ENCODE assay signal across 16 mouse cellular contexts in the genomic region with DNA sequence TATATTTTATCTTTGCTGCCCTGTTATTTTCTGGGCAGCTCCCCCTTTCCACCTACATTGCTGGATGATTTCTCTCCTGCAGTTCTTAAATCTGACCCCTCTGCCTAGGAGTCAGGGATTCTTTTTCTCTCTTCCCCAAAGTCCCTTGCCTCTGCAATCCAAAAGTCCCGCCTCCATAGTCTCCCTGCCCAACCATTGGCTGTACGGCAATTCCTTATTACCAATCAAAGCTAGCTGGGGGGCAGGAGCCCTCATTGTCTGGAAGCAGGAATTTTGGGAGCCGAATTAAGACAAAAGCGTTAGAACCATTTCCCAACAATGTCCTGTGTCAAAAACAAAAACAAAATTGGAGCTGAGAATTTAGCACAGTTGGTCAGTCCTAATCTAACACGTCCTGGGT. TPM values are rescaled to one million over a fixed set of nuclear protein-coding genes. Genes with fewer than 3 reads are reported as not detected.
A peak's percentile ranks its signal among the peaks of the same experiment; 100 is the strongest.
DNase-seq lines count a peak whose midpoint lies in the region; ATAC-seq and TF ChIP-seq lines count a peak whose summit lies in the region.
"Had no signal": no experiment of that assay in that cellular context is flagged by ENCODE, and none has a peak within 500 bp of the region (broad histone marks: within the 10 kb centered on the region; RNA-seq: fewer than 3 reads in every experiment).

No protein-coding gene starts in this region.

- no peak for TF ChIP-seq CTCF in kidney, postnatal 0 days (IDR thresholded peaks at IDR 0.05; ENCODE audit: low read depth)
- TF ChIP-seq CTCF in hindbrain, postnatal 0 days (IDR thresholded peaks at IDR 0.05; ENCODE audit: low read depth) = no peak

- WGBS in kidney, postnatal 0 days = 35% methylated on average over 5 of the region's 5 CpGs
- WGBS in embryonic facial prominence, embryonic 11.5 days = 26% methylated on average over 5 of the region's 5 CpGs
- 31% methylated on average over 5 of the region's 5 CpGs for WGBS in hindbrain, postnatal 0 days
- WGBS in intestine, embryonic 16.5 days = 45% methylated on average over 5 of the region's 5 CpGs
- WGBS in kidney, embryonic 14.5 days = 35% methylated on average over 5 of the region's 5 CpGs

- H3K9ac ChIP-seq in kidney, postnatal 0 days (ENCODE audit: low read depth, low read length) = no peak overlapping the region
- H3K9ac ChIP-seq in embryonic facial prominence, embryonic 11.5 days (replicated peaks; ENCODE audit: low read length) = no peak overlapping the region
- H3K9ac ChIP-seq in hindbrain, postnatal 0 days (replicated peaks; ENCODE audit: low read length) = no peak overlapping the region
- H3K9ac ChIP-seq in intestine, embryonic 16.5 days (ENCODE audit: low read depth, low read length) = no peak overlapping the region
- no peak overlapping the region for H3K9ac ChIP-seq in kidney, embryonic 14.5 days (ENCODE audit: low read depth, low read length)
- H3K9ac ChIP-seq: embryonic facial prominence, embryonic 12.5 days; kidney, embryonic 15.5 days had no signal

- H3K4me2 ChIP-seq in kidney, postnatal 0 days (ENCODE audit: low read length) = no peak overlapping the region
- no peak overlapping the region for H3K4me2 ChIP-seq in embryonic facial prominence, embryonic 11.5 days (ENCODE audit: low read depth, low read length)
- H3K4me2 ChIP-seq in hindbrain, postnatal 0 days (ENCODE audit: low read depth, low read length) = no peak overlapping the region
- no peak overlapping the region for H3K4me2 ChIP-seq in intestine, embryonic 16.5 days (ENCODE audit: low read depth, low read length)
- no peak overlapping the region for H3K4me2 ChIP-seq in kidney, embryonic 14.5 days (replicated peaks; ENCODE audit: low read depth, low read length)
- H3K4me2 ChIP-seq: embryonic facial prominence, embryonic 12.5 days; kidney, embryonic 15.5 days had no signal

- ATAC-seq in kidney, postnatal 0 days (replicated peaks; ENCODE audit: low FRiP score, low read depth) = no peak
- ATAC-seq in embryonic facial prominence, embryonic 11.5 days (replicated peaks; ENCODE audit: insufficient number of reproducible peaks, low FRiP score, low TSS enrichment, low read depth) = no peak
- ATAC-seq in hindbrain, postnatal 0 days = 0 out of 2 replicates have a peak, but pooled peaks have one; percentile 38
- no peak for ATAC-seq in intestine, embryonic 16.5 days
- ATAC-seq in kidney, embryonic 14.5 days (ENCODE audit: low FRiP score, low TSS enrichment) = no peak

- no peak overlapping the region for H3K27ac ChIP-seq in kidney, postnatal 0 days
- H3K27ac ChIP-seq in embryonic facial prominence, embryonic 11.5 days (replicated peaks; ENCODE audit: low read depth, low read length) = no peak overlapping the region
- no peak overlapping the region for H3K27ac ChIP-seq in hindbrain, postnatal 0 days
- no peak overlapping the region for H3K27ac ChIP-seq in intestine, embryonic 16.5 days (ENCODE audit: low read length)
- no peak overlapping the region for H3K27ac ChIP-seq in kidney, embryonic 14.5 days (ENCODE audit: low read depth, low read length)
- H3K27ac ChIP-seq: embryonic facial prominence, embryonic 12.5 days; kidney, embryonic 15.5 days had no signal

- DNase-seq in kidney, postnatal 0 days (ENCODE audit: low spot score) = peak; percentile 39
- DNase-seq in kidney, postnatal 4 days = no peak
- peak; percentile 43 for DNase-seq in testis, postnatal 14 days (ENCODE audit: low spot score)
- no peak for DNase-seq in testis, postnatal 10 days (ENCODE audit: low spot score)
- peak; percentile 41 for DNase-seq in embryonic facial prominence, embryonic 11.5 days (ENCODE audit: low spot score)
- peak; percentile 31 for DNase-seq in hindbrain, postnatal 0 days (ENCODE audit: low spot score)
- DNase-seq: cerebellum, adult 18-20 months; heart, postnatal 4 days; layer of hippocampus, adult 9-11 months; lung, postnatal 4 days; right cerebral cortex, postnatal 25 days; thymus, postnatal 14 days had no signal

- no peaks in the 10 kb centered on the region for H3K4me1 ChIP-seq in kidney, postnatal 0 days (replicated peaks; ENCODE audit: insufficient read depth, low read length)
- no peaks in the 10 kb centered on the region for H3K4me1 ChIP-seq in embryonic facial prominence, embryonic 11.5 days (ENCODE audit: control insufficient read depth, insufficient read depth, low read length)
- no peaks in the 10 kb centered on the region for H3K4me1 ChIP-seq in hindbrain, postnatal 0 days (ENCODE audit: insufficient read depth, low read length)
- H3K4me1 ChIP-seq in intestine, embryonic 16.5 days (ENCODE audit: control insufficient read depth, insufficient read depth, low read length) = no peaks in the 10 kb centered on the region
- no peaks in the 10 kb centered on the region for H3K4me1 ChIP-seq in kidney, embryonic 14.5 days (ENCODE audit: control insufficient read depth, insufficient read depth, low read length)
- H3K4me1 ChIP-seq: embryonic facial prominence, embryonic 12.5 days; kidney, embryonic 15.5 days had no signal

- H3K27me3 ChIP-seq in kidney, postnatal 0 days (ENCODE audit: insufficient read depth, low read length) = no peaks in the 10 kb centered on the region
- no peaks in the 10 kb centered on the region for H3K27me3 ChIP-seq in embryonic facial prominence, embryonic 11.5 days (ENCODE audit: control insufficient read depth, insufficient read depth, low read length)
- no peaks in the 10 kb centered on the region for H3K27me3 ChIP-seq in hindbrain, postnatal 0 days (ENCODE audit: insufficient read depth, low read length)
- H3K27me3 ChIP-seq in intestine, embryonic 16.5 days (replicated peaks; ENCODE audit: control insufficient read depth, insufficient read depth, low read length) = no peaks in the 10 kb centered on the region
- no peaks in the 10 kb centered on the region for H3K27me3 ChIP-seq in kidney, embryonic 14.5 days (ENCODE audit: control insufficient read depth, insufficient read depth, low read length)
- H3K27me3 ChIP-seq: embryonic facial prominence, embryonic 12.5 days; kidney, embryonic 15.5 days had no signal

- H3K9me3 ChIP-seq in kidney, postnatal 0 days (replicated peaks; ENCODE audit: low read length) = no peaks in the 10 kb centered on the region
- no peaks in the 10 kb centered on the region for H3K9me3 ChIP-seq in embryonic facial prominence, embryonic 11.5 days (replicated peaks; ENCODE audit: control insufficient read depth, low read length)
- H3K9me3 ChIP-seq in hindbrain, postnatal 0 days (ENCODE audit: low read length) = no peaks in the 10 kb centered on the region
- no peaks in the 10 kb centered on the region for H3K9me3 ChIP-seq in intestine, embryonic 16.5 days (ENCODE audit: control insufficient read depth, low read length)
- no peaks in the 10 kb centered on the region for H3K9me3 ChIP-seq in kidney, embryonic 14.5 days (ENCODE audit: control insufficient read depth, low read length)
- H3K9me3 ChIP-seq: embryonic facial prominence, embryonic 12.5 days; kidney, embryonic 15.5 days had no signal

- no peaks in the 10 kb centered on the region for H3K36me3 ChIP-seq in kidney, postnatal 0 days (ENCODE audit: insufficient read depth, low read length)
- no peaks in the 10 kb centered on the region for H3K36me3 ChIP-seq in embryonic facial prominence, embryonic 11.5 days (replicated peaks; ENCODE audit: control insufficient read depth, insufficient read depth, low read depth, low read length)
- H3K36me3 ChIP-seq in hindbrain, postnatal 0 days (ENCODE audit: insufficient read depth, low read length) = no peaks in the 10 kb centered on the region
- H3K36me3 ChIP-seq in intestine, embryonic 16.5 days (ENCODE audit: control insufficient read depth, insufficient read depth, low read length) = no peaks in the 10 kb centered on the region
- no peaks in the 10 kb centered on the region for H3K36me3 ChIP-seq in kidney, embryonic 14.5 days (ENCODE audit: control insufficient read depth, insufficient read depth, low read length)
- H3K36me3 ChIP-seq: embryonic facial prominence, embryonic 12.5 days; kidney, embryonic 15.5 days had no signal

- H3K4me3 ChIP-seq in kidney, postnatal 0 days (replicated peaks; ENCODE audit: low read depth, low read length) = no peak overlapping the region
- H3K4me3 ChIP-seq in embryonic facial prominence, embryonic 11.5 days (ENCODE audit: low read depth, low read length) = no peak overlapping the region
- H3K4me3 ChIP-seq in hindbrain, postnatal 0 days (ENCODE audit: low read length) = no peak overlapping the region
- no peak overlapping the region for H3K4me3 ChIP-seq in intestine, embryonic 16.5 days (ENCODE audit: low read length)
- no peak overlapping the region for H3K4me3 ChIP-seq in kidney, embryonic 14.5 days (ENCODE audit: low read length)
- H3K4me3 ChIP-seq: embryonic facial prominence, embryonic 12.5 days; kidney, embryonic 15.5 days had no signal

RNA-seq across cellular contexts. Expression of gene Kif11, which starts 13.7 kb away (rescaled TPM):
- 18.5 and 22.4 TPM in 2 replicates for polyA plus RNA-seq in kidney, postnatal 0 days (2015; fragmentation: Nextera tagmentation; extraction: Ambion mirVana)
- polyA plus RNA-seq in embryonic facial prominence, embryonic 11.5 days (2014; fragmentation: Nextera tagmentation; extraction: Ambion mirVana) = 97.4 and 110 TPM in 2 replicates
- 12.1 and 14.2 TPM in 2 replicates for total RNA-seq in hindbrain, postnatal 0 days (2014; rRNA removed)
- 10.1 and 10.9 TPM in 2 replicates for polyA plus RNA-seq in hindbrain, postnatal 0 days (2015; fragmentation: Nextera tagmentation; extraction: Ambion mirVana)
- 37.3 and 40.4 TPM in 2 replicates for polyA plus RNA-seq in intestine, embryonic 16.5 days (2015; fragmentation: Nextera tagmentation; extraction: Ambion mirVana)
- 49.4 and 79.4 TPM in 2 replicates for polyA plus RNA-seq in kidney, embryonic 14.5 days (2014; fragmentation: Nextera tagmentation; extraction: Ambion mirVana)

RNA-seq across cellular contexts. Expression of gene Ide, which starts 24.9 kb away (rescaled TPM):
- polyA plus RNA-seq in kidney, postnatal 0 days (2015; fragmentation: Nextera tagmentation; extraction: Ambion mirVana) = 37.3 and 42.3 TPM in 2 replicates
- polyA plus RNA-seq in embryonic facial prominence, embryonic 11.5 days (2014; fragmentation: Nextera tagmentation; extraction: Ambion mirVana) = 47.8 and 48.8 TPM in 2 replicates
- 25.1 and 29.1 TPM in 2 replicates for total RNA-seq in hindbrain, postnatal 0 days (2014; rRNA removed)
- 38.5 and 40.5 TPM in 2 replicates for polyA plus RNA-seq in hindbrain, postnatal 0 days (2015; fragmentation: Nextera tagmentation; extraction: Ambion mirVana)
- 49.1 and 50.8 TPM in 2 replicates for polyA plus RNA-seq in intestine, embryonic 16.5 days (2015; fragmentation: Nextera tagmentation; extraction: Ambion mirVana)
- polyA plus RNA-seq in kidney, embryonic 14.5 days (2014; fragmentation: Nextera tagmentation; extraction: Ambion mirVana) = 30.4 and 74.9 TPM in 2 replicates

Comparison
In these comparisons a context has a peak if more than half of its experiments do, and no peak if none do; other contexts are left out.
1. DNase-seq: peak in kidney, postnatal 0 days (single experiment), testis, postnatal 14 days (single experiment), embryonic facial prominence, embryonic 11.5 days (single experiment) and hindbrain, postnatal 0 days (single experiment); none in kidney, postnatal 4 days (0 of 2) and testis, postnatal 10 days (single experiment).